Mouse (Mus musculus): ENCODE measurements around the gene Cdk10. TPM values are rescaled to one million over a fixed set of nuclear protein-coding genes. Genes with fewer than 3 reads are reported as not detected.
A peak's percentile ranks its signal among the peaks of the same experiment; 100 is the strongest.
"Not testable (repeated sequence)": the region's sequence is repeated elsewhere in the genome, so short reads cannot be mapped to it uniquely, and the experiment has no call there.

Gene Cdk10
- polyA plus RNA-seq, 1 experiment from 2014 or later: 31.1 TPM

DNA sequence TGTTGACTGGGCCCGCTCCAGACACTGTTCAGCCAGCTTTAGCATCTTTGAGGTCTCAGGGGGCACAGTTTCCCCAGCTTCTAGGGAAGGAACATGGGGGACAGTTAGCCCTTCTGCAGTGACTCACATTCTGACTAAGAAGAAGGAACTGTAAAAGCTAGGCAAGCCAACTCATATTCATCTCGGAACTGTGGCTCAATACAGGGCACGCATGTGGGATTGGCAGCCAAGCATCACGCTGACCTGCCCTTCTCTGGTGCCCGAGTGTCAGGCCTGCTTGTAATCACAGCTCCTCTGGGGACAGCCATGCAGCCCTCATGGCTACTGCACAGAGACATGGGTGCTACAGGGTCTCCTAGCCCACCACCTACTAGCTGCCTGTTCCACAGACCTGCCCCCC lies 26.3 kb downstream of the Cdk10 start:
- peaks cover 64% of the 10 kb centered on the region for H3K36me3 ChIP-seq (ENCODE audit: control insufficient read depth, insufficient read depth, low read length)
- WGBS: 93% methylated on average over 5 of the region's 5 CpGs
- ATAC-seq (ENCODE audit: low read depth): no peak
- H3K4me1 ChIP-seq (ENCODE audit: control insufficient read depth, insufficient read depth, low read length): peaks cover 17% of the 10 kb centered on the region
- no peak overlapping the region for H3K4me3 ChIP-seq (ENCODE audit: low read depth, low read length)
- no peak overlapping the region for H3K4me2 ChIP-seq (ENCODE audit: low read depth, low read length)
- H3K27me3 ChIP-seq (replicated peaks; ENCODE audit: control insufficient read depth, insufficient read depth, low read length): no peaks in the 10 kb centered on the region
- H3K9me3 ChIP-seq (ENCODE audit: control insufficient read depth, low read length): no peaks in the 10 kb centered on the region
- H3K9ac ChIP-seq (ENCODE audit: low read depth, low read length): no peak overlapping the region
- no peak for DNase-seq (ENCODE audit: low spot score)
- H3K27ac ChIP-seq (replicated peaks; ENCODE audit: low read depth, low read length): no peak overlapping the region

- H3K4me3 ChIP-seq (ENCODE audit: low read depth, low read length): peak overlapping the region; percentile 94
- peak overlapping the region; percentile 88 for H3K9ac ChIP-seq (ENCODE audit: low read depth, low read length)
- no peaks in the 10 kb centered on the region for H3K9me3 ChIP-seq (ENCODE audit: control insufficient read depth, low read length)
- H3K4me2 ChIP-seq (ENCODE audit: low read depth, low read length): peak overlapping the region; percentile 87
- H3K27me3 ChIP-seq (replicated peaks; ENCODE audit: control insufficient read depth, insufficient read depth, low read length): no peaks in the 10 kb centered on the region
- ATAC-seq (ENCODE audit: low read depth) (no peak), DNase-seq (ENCODE audit: low spot score) (no peak)
- peaks cover 63% of the 10 kb centered on the region for H3K36me3 ChIP-seq (ENCODE audit: control insufficient read depth, insufficient read depth, low read length)
- H3K27ac ChIP-seq (replicated peaks; ENCODE audit: low read depth, low read length): no peak overlapping the region
- peaks cover 17% of the 10 kb centered on the region for H3K4me1 ChIP-seq (ENCODE audit: control insufficient read depth, insufficient read depth, low read length)
- 38% methylated on average over 4 of the region's 4 CpGs for WGBS
Measured at GRCm38 (mm10) chr8:123252925-123253324, 28.3 kb downstream of the Cdk10 start.

DNA sequence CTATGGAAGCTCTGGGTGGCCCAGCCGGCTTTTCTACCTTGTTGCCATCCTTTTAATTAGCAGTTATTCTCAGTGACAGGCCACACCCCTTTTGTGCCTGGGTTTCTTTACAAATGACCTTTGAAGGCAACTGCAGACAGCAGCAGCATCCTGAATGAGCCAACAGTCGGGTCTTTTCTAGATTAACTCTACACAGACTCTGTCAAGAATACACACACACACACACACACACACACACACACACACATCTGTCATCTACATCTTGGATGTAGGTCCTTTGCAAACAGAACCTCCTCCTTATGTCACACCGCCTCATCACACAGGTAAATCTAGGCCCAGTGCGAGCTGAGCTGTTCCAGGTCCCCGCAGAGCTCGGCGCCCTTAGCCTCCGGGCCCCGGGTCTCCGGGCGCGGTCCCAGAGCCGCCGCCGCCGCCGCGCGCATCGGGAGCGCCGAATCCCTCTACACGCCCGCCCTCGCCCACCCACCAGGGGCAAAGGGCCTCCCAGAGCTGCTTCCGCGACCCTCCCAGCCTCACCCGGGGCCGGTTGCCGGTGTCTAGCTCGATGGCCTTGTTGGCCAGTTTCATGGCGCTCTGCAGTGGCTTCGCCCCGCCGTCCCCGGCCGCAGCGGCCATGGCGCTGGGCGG lies 28.9 kb downstream of the Cdk10 start:
- Histone ChIP-seq H3K27me3 (replicated peaks; ENCODE audit: control insufficient read depth, insufficient read depth, low read length) (no peaks in the 10 kb centered on the region), H3K36me3 (ENCODE audit: control insufficient read depth, insufficient read depth, low read length) (peaks cover 63% of the 10 kb centered on the region), H3K27ac (replicated peaks; ENCODE audit: low read depth, low read length) (peak overlapping the region; percentile 72), H3K9me3 (ENCODE audit: control insufficient read depth, low read length) (no peaks in the 10 kb centered on the region), H3K4me1 (ENCODE audit: control insufficient read depth, insufficient read depth, low read length) (peaks cover 17% of the 10 kb centered on the region), H3K9ac (ENCODE audit: low read depth, low read length) (peak overlapping the region; percentile 88), H3K4me3 (ENCODE audit: low read depth, low read length) (peak overlapping the region; percentile 94), H3K4me2 (ENCODE audit: low read depth, low read length) (peak overlapping the region; percentile 87)
- under 1% methylated on average over 36 of the region's 40 CpGs for WGBS
- peak; percentile 50 for ATAC-seq (ENCODE audit: low read depth)
- no peak for DNase-seq (ENCODE audit: low spot score)

GRCm38 (mm10) chr8:123254099-123254885 lies 29.6 kb downstream of the Cdk10 start, which contains the start of the genes Zfp276 and Vps9d1:
Gene Zfp276 (plus strand): TSS chr8:123254195.
Gene Vps9d1 (minus strand): TSS chr8:123254348.
- H3K9ac ChIP-seq (ENCODE audit: low read depth, low read length): peak within 1 kb of the TSS; percentile 88
- ATAC-seq (ENCODE audit: low read depth): peak; percentile 97

DNA sequence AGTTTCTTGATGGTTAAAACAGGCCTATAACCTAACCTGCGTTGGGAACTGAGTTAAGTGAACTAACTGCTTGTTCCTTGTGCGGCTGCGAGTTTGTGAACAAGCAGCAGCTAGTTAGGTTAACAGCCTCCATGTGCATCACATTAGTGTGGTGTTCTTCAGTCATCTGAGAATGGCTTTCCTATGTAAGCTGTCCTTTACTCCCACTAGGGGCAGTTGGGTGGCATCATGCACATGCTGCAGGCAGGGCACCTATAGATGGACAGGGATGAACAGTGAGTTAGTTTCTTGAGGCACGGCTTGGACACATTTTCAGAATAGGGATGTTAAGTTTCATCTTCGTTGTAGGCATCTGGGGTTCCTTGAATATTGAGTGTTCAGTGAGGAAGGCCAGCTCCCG lies 30.5 kb downstream of the Cdk10 start:
- 65% methylated on average over 6 of the region's 6 CpGs for WGBS
- Histone ChIP-seq H3K4me1 (ENCODE audit: control insufficient read depth, insufficient read depth, low read length) (peaks cover 17% of the 10 kb centered on the region), H3K27me3 (replicated peaks; ENCODE audit: control insufficient read depth, insufficient read depth, low read length) (no peaks in the 10 kb centered on the region), H3K36me3 (ENCODE audit: control insufficient read depth, insufficient read depth, low read length) (peaks cover 63% of the 10 kb centered on the region), H3K27ac (replicated peaks; ENCODE audit: low read depth, low read length) (no peak overlapping the region), H3K4me3 (ENCODE audit: low read depth, low read length) (peak overlapping the region; percentile 94), H3K9ac (ENCODE audit: low read depth, low read length) (peak overlapping the region; percentile 88), H3K9me3 (ENCODE audit: control insufficient read depth, low read length) (no peaks in the 10 kb centered on the region), H3K4me2 (ENCODE audit: low read depth, low read length) (peak overlapping the region; percentile 87)
- no peak for DNase-seq (ENCODE audit: low spot score)
- ATAC-seq (ENCODE audit: low read depth): no peak

More at GRCm38 (mm10) chr8:123254099-123254885, 29.6 kb downstream of the Cdk10 start, which contains the start of the genes Zfp276 and Vps9d1:
- DNase-seq (ENCODE audit: low spot score): peak; percentile 90
- Histone ChIP-seq H3K4me1 (ENCODE audit: control insufficient read depth, insufficient read depth, low read length) (peaks cover 17% of the 10 kb centered on the region), H3K27me3 (replicated peaks; ENCODE audit: control insufficient read depth, insufficient read depth, low read length) (no peaks in the 10 kb centered on the region), H3K4me3 (ENCODE audit: low read depth, low read length) (peak within 1 kb of the TSS; percentile 94), H3K36me3 (ENCODE audit: control insufficient read depth, insufficient read depth, low read length) (peaks cover 63% of the 10 kb centered on the region), H3K27ac (replicated peaks; ENCODE audit: low read depth, low read length) (peak within 1 kb of the TSS; percentile 72), H3K9me3 (ENCODE audit: control insufficient read depth, low read length) (no peaks in the 10 kb centered on the region), H3K4me2 (ENCODE audit: low read depth, low read length) (peak within 1 kb of the TSS; percentile 87)
- 0% methylated on average over 17 of the region's 99 CpGs for WGBS

DNA sequence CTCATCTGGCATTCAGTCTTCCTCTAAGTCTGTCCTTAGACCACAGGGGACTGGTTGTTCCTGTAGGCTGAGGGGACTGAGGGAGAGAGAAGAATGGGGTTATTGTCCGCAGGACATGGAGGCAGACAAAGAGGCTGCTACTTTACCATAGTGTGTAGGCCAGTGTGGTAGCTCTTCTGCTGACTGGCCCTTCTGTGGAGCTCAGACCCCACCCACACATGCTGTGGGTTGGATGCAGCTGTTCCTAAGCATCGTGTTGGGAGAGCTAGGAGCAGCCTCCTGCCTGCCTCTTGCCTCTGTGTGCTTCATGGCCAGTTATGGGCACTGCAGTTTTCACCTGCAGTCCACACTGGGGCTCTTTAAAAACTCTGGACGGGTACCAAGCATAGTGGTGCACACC lies 32.5 kb downstream of the Cdk10 start:
- Histone ChIP-seq H3K4me2 (ENCODE audit: low read depth, low read length) (no peak overlapping the region), H3K9ac (ENCODE audit: low read depth, low read length) (no peak overlapping the region), H3K4me1 (ENCODE audit: control insufficient read depth, insufficient read depth, low read length) (peaks cover 17% of the 10 kb centered on the region), H3K9me3 (ENCODE audit: control insufficient read depth, low read length) (no peaks in the 10 kb centered on the region), H3K27me3 (replicated peaks; ENCODE audit: control insufficient read depth, insufficient read depth, low read length) (no peaks in the 10 kb centered on the region), H3K4me3 (ENCODE audit: low read depth, low read length) (no peak overlapping the region), H3K36me3 (ENCODE audit: control insufficient read depth, insufficient read depth, low read length) (peaks cover 58% of the 10 kb centered on the region; the same call in 1 of the 2 replicates), H3K27ac (replicated peaks; ENCODE audit: low read depth, low read length) (0 out of 2 replicates have a peak overlapping the region, but pooled peaks have one; percentile 10)
- WGBS: 59% methylated on average over 3 of the region's 3 CpGs
- ATAC-seq (ENCODE audit: low read depth) (no peak), DNase-seq (ENCODE audit: low spot score) (no peak)

GRCm38 (mm10) chr8:123257593-123257992 lies 33.0 kb downstream of the Cdk10 start:
- not testable (repeated sequence) for H3K27ac ChIP-seq (replicated peaks; ENCODE audit: low read depth, low read length); H3K4me3 ChIP-seq (ENCODE audit: low read depth, low read length); DNase-seq (ENCODE audit: low spot score); H3K27me3 ChIP-seq (replicated peaks; ENCODE audit: control insufficient read depth, insufficient read depth, low read length); H3K9me3 ChIP-seq (ENCODE audit: control insufficient read depth, low read length); H3K4me2 ChIP-seq (ENCODE audit: low read depth, low read length); ATAC-seq (ENCODE audit: low read depth); H3K9ac ChIP-seq (ENCODE audit: low read depth, low read length)
- H3K4me1 ChIP-seq (ENCODE audit: control insufficient read depth, insufficient read depth, low read length): peaks cover 17% of the 10 kb centered on the region
- 92% methylated on average over 7 of the region's 8 CpGs for WGBS
- peaks cover 60% of the 10 kb centered on the region; the same call in 1 of the 2 replicates for H3K36me3 ChIP-seq (ENCODE audit: control insufficient read depth, insufficient read depth, low read length)

DNA sequence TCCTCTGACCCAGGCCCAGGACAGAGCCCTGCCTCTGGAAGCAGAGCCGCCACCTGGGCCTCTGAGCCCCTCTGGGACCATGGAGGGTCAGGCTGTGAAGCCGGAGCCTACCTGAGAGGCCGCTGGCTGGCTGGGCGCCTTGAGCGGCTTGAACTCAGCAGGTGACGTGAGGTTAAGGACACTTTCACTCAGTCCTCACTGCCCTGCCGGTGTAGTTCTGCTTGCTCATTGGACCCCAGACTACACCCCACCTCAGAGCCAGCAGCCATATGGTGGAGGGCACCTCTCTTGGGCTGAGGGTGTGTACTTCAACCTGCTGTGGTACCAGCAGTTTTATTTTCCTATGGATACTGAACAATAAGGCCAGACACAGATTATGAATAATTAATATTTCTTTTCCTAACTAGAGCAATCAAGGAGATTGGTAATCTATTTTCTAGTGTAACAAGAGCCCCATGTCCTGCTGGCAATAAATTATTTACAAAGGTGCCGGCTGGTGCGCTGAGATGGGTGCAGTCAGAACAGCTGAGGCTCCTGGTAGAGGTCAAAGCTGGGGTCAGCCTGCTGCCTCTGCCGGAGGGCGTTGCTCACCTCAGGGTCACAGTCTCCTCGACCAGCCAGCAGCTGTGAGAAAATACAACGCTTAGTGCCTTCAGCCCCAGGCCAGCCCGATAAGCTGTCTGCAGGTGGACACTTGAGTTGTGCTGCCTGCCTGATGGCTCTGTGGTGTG lies 43.4 kb downstream of the Cdk10 start:
- Histone ChIP-seq H3K27ac (replicated peaks; ENCODE audit: low read depth, low read length) (no peak overlapping the region), H3K4me2 (ENCODE audit: low read depth, low read length) (no peak overlapping the region), H3K9ac (ENCODE audit: low read depth, low read length) (no peak overlapping the region), H3K4me1 (ENCODE audit: control insufficient read depth, insufficient read depth, low read length) (no peaks in the 10 kb centered on the region), H3K9me3 (ENCODE audit: control insufficient read depth, low read length) (no peaks in the 10 kb centered on the region), H3K36me3 (ENCODE audit: control insufficient read depth, insufficient read depth, low read length) (peaks cover 75% of the 10 kb centered on the region), H3K4me3 (ENCODE audit: low read depth, low read length) (no peak overlapping the region), H3K27me3 (replicated peaks; ENCODE audit: control insufficient read depth, insufficient read depth, low read length) (no peaks in the 10 kb centered on the region)
- DNase-seq (ENCODE audit: low spot score) (no peak), ATAC-seq (ENCODE audit: low read depth) (0 out of 2 replicates have a peak, but pooled peaks have one; percentile 44)
- WGBS: 68% methylated on average over 14 of the region's 14 CpGs

Data from embryonic facial prominence, embryonic 14.5 days (tissue).